Mouse (Mus musculus) cerebellum, adult 9-10 months (tissue): ENCODE measurements around the gene Esp38.
"Not testable (repeated sequence)": the region's sequence is repeated elsewhere in the genome, so short reads cannot be mapped to it uniquely, and the experiment has no call there.

Experiments
- DNase-seq: peaks from one replicate; pipeline ENCODE4 v3.0.0; 2022

Gene Esp38

GRCm38 (mm10) chr17:39950220-39950619, at the start of gene Esp38:
TSS of gene Esp38 (plus strand) at chr17:39950520.
- no peak for DNase-seq

GRCm38 (mm10) chr17:39902928-39903545, 47.3 kb upstream of the Esp38 start:
- not testable (repeated sequence) for DNase-seq
